Mouse (Mus musculus) liver, postnatal 0 days (tissue): ENCODE measurements around the gene Snupn.
"Not testable (repeated sequence)": the region's sequence is repeated elsewhere in the genome, so short reads cannot be mapped to it uniquely, and the experiment has no call there.

Experiments
- CTCF ChIP-seq: sonication (generic); IDR thresholded peaks from 2 replicates; pipeline ENCODE4 v1.5.1; 2016; ENCODE audit warnings: antibody characterized with exemption, low read depth
- EP300 ChIP-seq: IDR thresholded peaks from 2 replicates; pipeline ENCODE4 v1.6.1; 2016; ENCODE audit warnings: antibody characterized with exemption, low read depth, mild to moderate bottlenecking

- TF ChIP-seq CTCF, EP300: not testable (repeated sequence)
These were observed 2.0 kb upstream of the Snupn start for GRCm38 (mm10) chr9:56948699-56949098.
